Mouse (Mus musculus) thymus, postnatal 14 days (tissue): ENCODE data around the gene Nfyc.

Experiments
- DNase-seq: peaks from one replicate; pipeline ENCODE4 v3.0.0; 2021

Gene Nfyc

GRCm38 (mm10) chr4:120831472-120831871 lies at the start of gene Nfyc:
Gene Nfyc, minus strand, starts transcription at chr4:120831572.
- no peak for DNase-seq

DNA sequence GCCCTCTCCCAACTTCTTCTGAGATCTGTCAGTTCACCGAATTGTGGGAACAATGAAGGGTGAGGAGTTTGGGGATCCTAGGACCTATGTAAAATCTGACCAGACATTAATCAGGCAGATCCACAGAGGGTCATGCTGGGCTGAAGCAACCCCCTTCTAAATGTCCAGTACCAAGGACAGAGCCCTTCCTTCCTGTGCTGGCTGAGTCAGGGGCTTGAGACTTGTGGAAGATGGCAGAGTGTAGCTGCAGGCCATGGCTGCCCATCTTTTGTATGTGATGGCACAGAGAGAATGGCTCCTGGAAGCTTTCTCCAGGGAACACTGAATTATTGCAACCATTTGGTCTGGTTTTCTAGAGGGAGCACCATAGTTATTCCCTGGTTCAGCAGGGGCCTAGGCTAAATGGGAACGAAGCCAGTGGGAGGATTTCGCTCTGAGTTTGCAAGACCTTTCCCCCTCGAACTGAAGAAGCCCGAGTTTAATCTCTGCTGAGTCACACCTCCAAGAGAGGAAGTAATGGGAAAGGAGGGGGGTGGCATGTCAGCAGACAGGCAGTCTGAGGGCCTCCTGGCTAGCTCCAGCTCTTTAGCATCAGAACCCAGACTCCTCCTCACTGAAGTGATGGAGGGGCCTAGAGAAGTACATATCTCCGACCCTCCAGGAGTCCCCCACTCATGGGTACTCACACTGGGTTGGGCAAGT lies 49.5 kb upstream of the Nfyc start:
- no peak for DNase-seq

GRCm38 (mm10) chr4:120879386-120879785 lies 48.0 kb upstream of the Nfyc start:
- no peak for DNase-seq

DNA sequence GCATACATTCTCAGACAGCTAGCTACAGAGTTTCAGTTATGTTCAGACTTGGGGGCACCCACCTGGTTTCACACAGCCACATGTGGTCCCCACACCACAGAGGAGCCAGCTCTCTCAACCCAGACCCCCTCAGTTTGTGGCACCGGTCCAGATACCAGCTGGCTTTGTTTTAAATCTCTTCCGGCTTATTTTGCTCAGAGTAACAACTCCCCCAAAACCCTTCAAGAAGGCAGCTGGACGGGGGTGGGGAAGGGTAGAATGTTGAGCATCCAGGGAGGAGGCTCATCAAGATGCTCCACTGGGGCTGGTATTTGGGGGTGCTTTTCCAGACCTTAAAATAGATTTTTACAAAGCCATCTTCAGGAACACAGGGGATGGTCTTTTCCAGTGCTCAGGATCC lies 47.4 kb upstream of the Nfyc start:
- DNase-seq, result no peak

DNA sequence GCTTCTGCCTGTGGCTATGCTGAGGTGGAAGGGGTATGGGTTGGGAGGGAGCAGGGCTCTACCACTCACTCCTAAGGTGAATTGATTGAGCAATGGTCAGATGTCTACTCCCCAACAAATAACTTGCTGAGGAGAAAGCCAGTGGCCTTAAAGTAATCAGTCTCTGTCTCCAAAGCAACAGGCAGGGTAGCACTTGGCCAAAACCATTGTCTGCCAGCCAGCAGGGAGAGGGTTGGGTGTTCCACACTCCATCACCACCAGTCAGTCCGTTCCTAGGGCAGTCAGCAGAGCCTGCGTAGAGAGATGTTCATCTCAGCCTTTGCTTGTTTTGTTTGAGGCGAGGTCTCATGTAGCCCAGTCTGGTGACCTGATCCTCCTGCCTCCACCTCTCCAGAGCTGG lies 44.6 kb upstream of the Nfyc start:
- DNase-seq, result no peak

DNA sequence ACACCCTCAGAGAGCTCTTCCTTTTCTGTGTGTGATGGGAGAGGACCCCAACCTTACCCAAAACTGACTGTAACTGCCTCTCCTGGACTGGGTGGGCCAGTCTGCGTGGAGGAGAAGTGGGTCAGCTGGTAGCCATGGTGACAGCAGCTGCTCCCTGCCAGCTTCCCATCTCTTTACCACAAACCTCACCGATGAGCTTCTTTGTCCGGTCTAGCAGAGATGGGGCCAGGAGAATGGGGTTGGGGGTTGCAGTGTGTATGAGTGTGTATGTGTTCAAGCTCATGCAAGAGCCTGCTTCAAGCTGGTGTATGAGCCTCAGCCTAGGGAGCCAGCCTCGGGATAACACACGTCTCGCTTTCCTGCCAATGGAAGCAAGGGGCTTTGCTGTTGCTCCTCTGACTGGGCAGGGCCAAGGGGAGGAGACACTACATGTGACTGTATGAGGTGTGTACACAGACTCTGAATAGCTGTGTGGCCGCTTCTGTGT lies 38.9 kb upstream of the Nfyc start:
- DNase-seq, result no peak

- no peak for DNase-seq
Observed at GRCm38 (mm10) chr4:120868988-120869387, 37.6 kb upstream of the Nfyc start.

- no peak for DNase-seq
Observed at GRCm38 (mm10) chr4:120868246-120868645, 36.9 kb upstream of the Nfyc start.

DNA sequence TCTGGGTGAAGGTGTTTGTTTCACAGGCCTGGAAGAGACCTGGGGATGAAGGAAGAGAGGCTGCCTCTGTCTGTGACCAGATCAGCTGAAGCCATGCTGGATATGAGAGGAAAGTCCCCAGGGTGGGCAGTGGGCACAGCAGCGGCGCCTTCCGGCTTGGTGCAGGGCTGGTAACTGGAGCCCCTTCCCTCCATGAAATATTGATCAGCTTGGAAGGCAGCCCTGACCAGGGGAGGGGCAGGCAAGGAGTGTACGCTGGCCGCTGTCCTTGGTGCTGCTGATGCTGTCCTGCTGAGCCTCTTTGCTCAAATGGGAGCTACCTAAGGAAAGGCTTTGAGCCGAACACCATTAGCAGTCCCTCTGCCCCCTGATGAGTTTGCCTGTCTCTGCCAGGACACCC lies 34.8 kb upstream of the Nfyc start:
- DNase-seq, result no peak

DNA sequence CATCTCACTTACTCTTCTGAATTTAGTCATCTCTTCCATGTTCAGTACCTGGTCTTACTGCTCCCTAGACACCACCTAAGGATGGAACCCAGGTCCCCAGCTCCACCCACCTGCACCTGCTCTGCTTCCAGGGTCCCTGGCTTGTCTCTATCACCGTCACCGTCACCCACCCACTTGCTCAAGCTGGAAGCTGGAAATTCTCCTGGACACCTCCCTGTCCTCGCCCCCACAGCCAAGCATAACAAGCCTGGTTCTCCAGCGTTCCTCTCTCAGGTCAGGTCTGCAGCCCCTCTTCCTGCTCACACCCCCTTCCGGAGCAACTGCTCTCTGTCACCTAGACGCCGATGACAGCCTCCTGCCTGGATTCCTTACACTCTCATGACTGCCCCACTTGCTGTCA lies 28.5 kb upstream of the Nfyc start:
- no peak for DNase-seq

DNA sequence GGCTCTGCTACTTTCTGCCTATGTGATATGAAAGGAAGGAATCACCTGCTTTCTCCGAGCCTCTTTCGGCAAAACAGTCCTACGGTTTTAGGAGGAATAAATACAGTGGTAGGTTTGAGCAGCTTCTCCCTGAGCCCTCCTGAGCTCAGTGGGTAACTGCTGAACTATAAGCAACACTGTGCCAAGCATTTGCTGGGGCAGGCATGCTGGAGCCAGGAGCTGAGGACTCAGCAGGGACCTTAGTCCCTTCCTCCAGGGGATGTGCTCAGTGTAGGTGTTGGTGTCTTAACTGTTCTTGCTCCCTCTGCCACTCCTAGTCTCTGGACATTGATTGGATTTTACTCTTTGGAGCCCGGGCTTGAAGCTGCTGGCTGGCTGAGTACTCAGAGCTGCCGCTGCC lies 25.0 kb upstream of the Nfyc start:
- no peak for DNase-seq

GRCm38 (mm10) chr4:120855360-120856060 lies 24.1 kb upstream of the Nfyc start:
- no peak for DNase-seq

DNA sequence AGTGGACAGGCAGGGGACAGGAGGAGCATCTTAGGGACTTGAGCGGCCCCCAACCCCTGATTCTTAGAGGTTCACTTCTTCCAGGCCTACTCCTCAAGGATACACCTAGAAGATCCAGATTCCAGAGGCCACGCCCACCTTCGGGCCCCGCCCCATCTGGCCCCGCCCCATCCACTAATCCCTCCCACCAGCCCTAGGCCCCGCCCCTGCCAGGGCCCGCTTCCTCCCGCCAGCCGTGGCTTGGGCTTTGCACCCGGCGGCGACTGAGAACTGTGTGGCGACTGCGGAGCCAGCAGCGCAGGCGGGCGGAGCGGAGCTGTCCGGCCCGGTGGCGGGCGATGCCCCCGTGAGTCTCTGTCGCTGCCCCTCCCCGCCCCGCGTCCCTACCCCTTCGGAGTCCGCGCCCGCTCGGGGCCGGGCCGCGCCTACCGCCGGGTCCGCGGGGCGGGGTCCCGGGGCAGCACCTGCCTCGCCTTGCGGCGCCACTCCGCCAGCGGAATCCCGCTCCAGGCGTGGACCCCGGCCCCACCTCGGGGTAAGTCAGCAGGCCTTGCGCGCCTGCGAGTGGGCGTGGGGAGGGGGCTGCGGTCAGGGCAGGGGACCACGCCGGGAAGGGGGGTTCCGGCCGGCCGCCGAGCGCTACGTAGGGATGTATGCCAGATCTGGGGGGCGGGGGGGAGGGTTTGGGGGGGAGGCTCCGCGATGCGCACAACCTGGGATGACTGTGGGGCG lies 23.4 kb upstream of the Nfyc start, which contains the start of gene Rims3:
Rims3 (plus strand) TSS at position 229 of the 732 bp plus-strand sequence.
- peak; percentile 57 for DNase-seq

GRCm38 (mm10) chr4:120850946-120851345 lies 19.6 kb upstream of the Nfyc start:
- DNase-seq, result peak; percentile 79

DNA sequence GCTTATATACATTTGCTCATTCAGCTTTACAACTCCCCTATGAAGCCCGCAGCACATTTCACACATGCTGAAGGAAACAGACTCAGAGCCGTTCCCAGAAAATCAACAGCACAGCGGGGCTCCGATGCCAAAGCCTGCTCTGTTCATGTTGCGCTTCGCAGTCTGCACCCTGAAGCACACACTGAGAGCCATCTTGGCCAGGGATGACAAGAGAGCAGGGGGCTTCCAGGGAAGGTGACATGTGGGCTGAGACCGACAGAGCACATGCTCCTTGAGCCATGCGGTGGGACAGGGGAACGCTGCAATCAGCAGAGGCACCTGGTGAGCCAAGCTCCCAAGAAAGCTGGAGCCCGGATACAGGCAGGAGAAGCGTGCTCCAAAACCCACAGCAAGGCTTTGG lies 18.1 kb upstream of the Nfyc start:
- no peak for DNase-seq

GRCm38 (mm10) chr4:120848909-120849308 lies 17.5 kb upstream of the Nfyc start:
- DNase-seq, result no peak

DNA sequence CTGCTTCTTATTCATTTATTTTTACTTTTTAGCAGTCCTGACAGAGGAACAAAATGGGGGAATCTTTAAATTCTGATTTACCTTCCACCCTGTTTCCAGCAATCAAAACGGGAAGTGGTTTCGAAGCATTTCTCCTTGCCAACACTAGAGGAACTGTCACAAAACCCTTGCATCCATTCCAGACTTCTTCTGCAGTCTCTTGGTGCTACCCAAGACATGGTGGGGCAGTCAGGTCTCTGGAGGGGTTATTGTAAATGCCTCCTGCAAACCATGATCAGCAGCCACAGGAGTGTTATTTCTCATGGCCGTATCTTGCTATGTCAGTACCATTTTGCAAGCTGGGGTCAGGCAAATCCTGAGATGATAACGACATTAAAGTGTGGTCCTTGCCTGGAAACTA lies 13.7 kb upstream of the Nfyc start:
- no peak for DNase-seq

DNA sequence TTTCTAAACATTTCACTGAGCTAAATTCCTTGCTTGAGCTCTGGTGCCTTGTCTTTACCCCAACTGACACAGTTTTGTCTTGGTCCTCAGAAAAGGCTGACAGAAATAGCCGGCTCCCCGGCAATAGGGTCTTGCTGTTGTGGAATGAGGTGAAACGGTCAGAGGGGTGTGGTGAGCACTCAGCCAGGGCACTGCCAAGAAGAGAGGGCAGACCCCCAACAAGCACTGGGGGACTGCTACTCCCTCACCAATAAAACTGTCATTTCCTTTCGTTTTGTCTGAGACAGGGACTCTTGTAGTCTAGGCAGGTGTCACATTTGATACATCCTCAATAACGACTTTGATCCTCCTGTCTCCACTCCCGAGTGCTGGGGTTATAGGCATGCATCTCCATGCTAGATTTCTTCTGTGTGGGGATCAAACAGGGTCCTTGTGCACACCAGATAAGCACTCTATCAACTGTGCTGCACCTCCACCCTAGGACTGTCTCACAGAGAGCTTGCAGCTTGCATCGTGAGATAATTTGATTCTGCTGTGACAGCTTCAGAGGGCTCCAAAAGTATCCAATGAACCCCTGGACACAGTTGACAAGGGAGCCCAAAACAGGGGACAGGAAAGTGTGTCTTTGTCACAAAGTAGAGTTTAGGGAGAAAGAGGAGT lies 13.2 kb upstream of the Nfyc start:
- no peak for DNase-seq

DNA sequence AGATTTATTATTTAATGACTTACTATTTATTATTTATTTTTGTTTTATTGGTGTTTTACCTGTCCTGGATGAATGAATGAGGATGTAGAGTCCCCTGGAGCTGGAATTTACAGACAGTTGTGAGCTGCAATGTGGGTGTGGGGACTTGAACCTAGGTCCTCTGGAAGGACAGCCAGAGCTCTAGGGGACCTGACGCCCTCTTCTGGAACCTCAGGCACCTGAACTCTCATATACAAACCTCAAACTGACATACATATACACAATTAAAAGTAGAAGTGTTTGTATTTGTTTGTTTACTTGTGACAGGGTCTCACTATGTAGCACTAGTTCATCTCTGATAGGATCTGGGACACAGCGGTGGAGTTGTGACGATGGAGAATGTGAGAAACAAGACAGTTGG lies 10.0 kb upstream of the Nfyc start:
- DNase-seq, result no peak

DNA sequence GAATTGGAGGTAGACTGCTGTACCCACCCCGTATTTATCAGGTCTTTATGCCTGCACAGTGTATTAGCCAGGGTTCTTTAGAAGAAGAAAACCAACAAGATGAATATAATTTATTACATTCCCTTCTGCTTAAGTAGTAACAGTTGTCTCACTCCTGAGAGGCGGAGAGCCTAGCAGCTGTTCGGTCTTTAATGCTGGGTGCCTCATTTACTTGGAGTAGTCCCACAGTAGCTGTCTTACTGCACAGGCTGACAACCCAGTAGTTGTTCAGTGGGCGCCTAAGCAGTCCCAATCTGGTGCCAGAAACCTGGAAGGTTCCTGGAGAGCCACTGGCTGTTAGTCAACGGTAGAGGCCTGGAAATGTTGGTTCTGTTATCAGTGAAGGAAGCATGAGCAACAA lies 605 bp downstream of the Nfyc start:
- no peak for DNase-seq

GRCm38 (mm10) chr4:120826418-120826817 lies 5.0 kb downstream of the Nfyc start:
- peak; percentile 20 for DNase-seq

DNA sequence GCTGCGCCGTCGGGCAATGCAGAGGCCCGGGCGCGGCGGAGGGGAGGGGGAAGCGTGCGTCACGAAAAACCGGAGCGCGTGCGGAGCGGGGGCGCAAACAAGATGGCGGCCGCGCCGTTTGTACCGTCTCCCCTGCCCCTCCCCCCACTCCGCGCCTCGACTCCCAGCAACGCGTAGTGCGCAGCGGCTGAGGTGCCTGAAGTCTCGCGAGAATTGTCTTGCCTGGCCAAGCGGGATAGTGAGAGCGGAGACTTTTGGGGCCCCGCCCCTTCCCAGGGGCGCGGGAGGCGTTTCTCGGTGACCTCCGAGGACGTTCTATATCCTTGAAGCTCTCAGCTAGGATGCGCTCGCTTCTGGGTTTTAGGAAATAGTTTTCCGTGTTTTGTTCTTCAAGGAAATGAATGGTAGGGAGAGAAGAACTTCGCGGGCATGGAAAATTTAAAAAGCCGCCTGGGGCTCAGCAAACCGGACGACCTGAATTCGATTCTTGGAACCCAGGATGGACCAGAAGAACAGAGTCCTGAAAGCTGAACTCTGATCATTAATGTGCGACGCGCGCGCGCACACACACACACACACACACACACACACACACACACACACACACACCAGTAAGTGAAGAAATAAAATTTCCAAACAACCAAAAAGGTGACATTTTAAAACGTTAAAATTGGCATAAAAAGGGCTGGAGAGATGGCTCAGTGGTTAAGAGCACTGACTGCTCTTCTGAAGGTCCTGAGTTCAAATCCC lies 5.6 kb downstream of the Nfyc start:
- DNase-seq, result peak; percentile 99
